Mouse (Mus musculus) kidney, adult 8-10 months (tissue): ENCODE data around the gene 9230112D13Rik.

Experiments
- DNase-seq, 2 experiments: peaks; one replicate each; pipeline ENCODE4 v3.0.0; 2022

The 9230112D13Rik gene

DNA sequence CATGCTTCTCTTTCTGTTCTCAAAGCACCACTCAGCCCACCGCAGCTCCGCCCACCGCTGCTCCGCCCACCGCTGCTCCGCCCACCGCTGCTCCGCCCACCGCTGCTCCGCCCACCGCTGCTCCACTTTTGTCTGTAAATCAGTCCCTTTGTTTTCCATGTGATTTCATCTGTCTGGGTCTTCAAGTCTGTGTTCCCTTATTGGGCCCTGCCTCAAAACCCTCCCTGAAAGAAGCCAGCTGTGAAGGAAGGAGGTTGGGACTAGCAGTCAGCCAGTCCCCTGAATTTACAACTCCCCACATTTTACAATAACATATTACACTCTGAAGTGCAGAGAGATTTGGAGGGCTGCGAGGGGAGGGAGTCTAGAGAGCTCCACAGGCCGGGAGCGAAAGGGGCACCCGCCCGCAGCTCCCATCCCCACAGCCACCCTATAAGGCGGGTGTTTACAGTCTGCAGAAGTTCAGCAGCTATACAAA is 18.1 kb upstream of the 9230112D13Rik start:
- peak in 1 of 2 experiments; percentile 31 for DNase-seq

DNA sequence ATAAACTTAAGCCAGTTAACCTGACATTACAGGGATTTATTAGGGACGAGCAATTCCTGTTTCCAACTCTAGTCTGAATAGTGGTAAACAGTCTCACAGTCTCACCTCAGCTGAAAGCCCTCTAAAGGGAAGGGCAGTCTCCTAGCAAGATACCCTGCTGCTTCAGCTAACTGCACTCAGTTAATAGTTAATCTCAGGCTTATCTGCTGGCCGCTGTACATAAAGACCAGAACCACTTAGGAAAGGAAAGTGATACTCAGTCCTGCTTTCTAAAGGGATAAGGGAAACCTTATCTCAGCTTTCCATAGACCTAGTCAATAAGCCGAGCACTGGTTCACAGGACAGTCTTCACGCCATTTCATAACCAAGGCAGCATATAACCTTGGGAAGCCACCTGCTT is 13.3 kb upstream of the 9230112D13Rik start:
- no peak for DNase-seq

DNA sequence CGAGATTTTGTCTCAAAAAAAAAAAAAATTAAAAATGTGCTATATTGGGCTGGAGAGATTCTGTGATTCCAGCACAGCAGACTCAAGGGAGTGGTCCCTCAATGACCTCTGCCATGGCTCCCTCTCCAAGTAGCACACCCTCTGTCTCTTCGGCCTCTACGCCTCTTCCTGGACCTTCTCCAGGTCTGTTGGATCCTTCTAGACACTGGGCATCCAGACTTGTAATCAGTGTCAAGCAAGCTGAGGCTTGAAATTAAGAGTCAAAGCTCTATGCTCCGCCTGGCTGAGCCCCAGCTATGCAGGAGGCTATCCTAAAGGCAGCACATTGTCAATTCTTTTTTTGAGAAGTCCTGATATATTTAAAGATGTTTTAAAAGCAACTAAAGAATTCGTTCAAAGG is 10.9 kb upstream of the 9230112D13Rik start:
- DNase-seq: no peak

DNA sequence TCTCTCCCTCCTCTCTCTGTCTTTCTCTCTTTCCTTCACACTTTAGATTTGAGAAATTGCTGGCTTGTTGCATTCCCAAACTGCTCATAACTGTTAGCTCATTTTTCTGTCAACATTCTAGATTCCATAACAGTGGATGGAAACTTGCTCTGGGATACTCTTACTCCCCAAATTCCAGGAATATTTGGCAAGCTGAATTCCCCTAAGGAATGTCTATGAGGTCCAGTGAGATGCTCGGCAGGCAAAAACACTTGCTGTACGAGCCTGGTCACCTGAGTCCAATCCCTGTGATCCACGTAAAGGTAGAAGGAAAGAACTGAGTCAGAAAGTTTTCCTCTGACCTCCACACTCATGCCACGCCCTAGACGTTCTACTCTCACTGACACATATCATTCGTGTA is 9.9 kb upstream of the 9230112D13Rik start:
- no peak for DNase-seq

DNA sequence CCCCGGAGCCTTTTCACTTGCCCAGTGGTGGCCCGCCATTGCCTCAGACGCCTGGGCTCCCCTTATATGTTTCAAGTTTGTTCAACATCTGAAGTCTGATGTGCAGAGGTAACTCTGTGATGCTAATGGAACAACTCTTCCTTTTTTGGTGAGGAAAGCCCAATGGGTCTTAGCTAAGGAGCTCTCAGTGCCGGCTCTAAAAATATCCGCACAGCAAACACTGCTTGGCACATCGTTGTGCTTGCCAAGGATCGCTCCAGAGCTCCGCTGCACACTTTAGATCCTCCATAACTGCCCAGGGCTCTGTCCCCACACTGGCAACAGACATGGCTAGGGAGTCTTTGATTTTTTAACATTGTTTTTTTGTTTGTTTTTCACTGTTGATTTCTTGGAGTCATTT is 6.2 kb upstream of the 9230112D13Rik start:
- DNase-seq: no peak

DNA sequence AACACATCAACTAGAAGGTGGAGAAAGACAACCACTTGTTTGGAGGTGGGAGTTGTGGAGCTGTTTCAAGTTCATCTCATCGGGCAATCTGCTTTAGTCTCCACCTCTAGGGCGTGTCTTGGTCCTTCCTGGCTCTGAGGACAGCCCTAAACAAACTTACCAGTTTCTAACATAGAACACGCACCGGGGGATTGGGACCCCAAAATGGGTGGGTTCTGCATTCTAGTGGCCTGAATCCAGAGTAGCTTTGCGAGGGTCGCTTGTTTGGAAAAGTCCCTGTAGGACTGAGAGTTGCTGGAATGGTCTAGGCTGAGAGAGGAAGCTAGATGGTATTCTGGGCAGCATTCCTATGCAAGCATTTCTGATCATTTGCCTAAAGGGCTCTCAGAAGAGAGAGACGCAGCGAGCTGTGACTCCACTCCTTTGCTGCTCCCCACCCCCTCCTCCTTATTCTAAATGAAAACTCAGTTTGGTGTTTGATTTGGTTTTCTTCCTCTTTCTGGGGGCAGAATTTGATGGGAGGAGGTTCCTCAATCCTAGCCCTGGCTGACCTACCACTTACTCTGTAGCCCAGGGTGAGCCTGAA is 4.5 kb downstream of the 9230112D13Rik start:
- no peak for DNase-seq

DNA sequence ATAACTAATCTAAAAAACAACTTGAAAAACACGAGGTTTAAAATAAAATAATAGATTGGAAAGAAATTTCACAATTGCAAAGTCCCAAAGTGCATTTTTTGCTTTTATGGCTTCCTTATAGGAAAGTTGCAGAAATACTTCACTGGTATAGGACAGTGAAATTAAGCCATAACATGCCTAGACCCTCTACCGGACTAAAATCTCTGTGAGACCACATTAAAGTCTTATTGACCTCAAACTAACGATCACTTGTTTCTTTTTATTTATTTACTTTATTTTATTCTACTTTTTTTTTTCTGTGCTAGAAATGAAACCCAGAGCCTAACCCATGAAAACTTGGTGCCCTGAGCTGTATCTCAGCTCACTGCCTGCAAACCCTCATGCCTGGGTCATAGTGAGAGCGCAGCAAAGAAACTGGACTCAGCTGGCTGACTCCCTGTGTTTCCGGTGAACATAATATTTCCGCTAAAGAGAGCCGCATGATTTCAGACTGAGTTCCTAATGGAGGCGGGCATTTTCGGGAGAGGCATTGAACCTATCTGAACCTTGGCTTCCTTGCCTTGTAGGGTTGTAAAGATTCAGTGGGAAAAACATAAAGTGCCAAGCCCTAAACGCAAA is 5.5 kb downstream of the 9230112D13Rik start:
- no peak for DNase-seq

DNA sequence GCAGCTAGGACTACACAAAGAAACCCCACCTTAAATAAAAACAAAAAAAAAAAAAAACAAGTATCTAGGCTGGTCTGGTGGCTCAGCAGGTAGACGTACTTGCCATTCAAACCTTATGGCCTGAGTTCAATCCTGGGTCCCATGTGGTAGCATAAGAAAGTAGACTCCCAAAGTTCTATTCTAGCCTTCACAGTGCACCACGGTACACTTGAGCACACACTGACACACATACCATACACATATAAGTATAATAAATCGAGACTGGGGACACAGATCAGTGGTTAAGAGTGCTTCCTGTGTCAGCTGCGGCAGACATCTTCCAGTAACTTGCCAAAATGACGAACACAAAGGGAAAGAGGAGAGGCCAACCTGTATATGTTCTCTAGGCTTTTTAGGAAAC is 6.7 kb downstream of the 9230112D13Rik start:
- no peak for DNase-seq

DNA sequence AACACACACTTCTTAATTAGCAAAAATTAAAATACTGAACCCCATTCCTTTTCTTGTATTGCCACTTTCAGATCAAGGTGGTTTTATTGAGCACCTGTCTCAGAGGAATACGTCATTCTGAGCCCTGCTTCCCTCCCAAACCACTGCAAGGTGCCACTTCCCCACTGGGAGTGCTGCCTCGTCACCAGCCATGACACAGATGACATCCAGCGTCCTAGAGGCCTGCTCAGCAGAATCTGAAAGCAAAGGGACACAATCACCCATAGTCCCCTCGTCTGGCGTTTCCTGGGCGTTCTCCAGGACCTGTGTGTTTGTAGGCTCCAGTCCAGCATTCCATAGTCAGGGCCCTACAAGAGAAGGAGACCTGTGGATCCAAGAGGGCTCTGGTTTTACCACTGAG is 8.5 kb downstream of the 9230112D13Rik start:
- peak in 1 of 2 experiments; percentile 38 for DNase-seq

DNA sequence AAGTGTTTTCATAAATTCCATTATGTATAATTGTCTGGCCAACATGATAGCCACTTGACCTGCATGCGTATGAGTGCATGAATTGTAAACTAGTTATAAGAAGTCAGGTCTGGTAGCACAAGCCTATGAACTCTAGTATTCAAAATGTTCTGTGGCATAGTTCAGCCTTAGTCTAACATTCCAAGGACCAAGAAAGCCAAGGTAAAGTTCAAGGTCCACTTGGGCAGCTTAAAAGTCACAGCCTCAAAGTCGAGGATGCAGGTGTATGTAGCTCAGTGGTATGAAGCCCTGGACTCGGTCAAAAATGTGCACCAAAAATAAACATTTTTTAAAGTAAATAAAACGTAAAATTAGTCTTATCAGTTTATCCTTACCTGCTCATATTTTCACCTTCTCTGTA is 10.0 kb downstream of the 9230112D13Rik start:
- DNase-seq: peak in 1 of 2 experiments; percentile 42

DNA sequence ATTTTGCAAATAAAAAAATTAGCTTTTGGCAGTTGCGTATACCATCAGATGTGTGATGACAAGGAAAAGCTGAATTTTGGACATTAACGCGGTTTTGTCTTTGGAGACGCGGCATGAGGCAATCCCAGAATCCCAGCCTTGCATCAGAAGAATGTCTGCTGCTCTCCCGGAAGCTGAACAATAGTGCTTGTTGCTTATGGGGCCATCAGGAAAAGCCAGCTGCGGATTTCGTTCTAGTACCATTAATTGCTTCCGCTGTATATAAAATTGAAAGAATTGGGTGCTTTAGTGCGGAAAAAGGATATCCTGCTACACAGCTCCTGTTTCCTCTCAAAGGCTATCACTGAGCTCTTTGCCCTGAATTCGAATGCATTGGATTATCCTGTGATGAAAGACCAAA is 10.7 kb downstream of the 9230112D13Rik start:
- no peak for DNase-seq

DNA sequence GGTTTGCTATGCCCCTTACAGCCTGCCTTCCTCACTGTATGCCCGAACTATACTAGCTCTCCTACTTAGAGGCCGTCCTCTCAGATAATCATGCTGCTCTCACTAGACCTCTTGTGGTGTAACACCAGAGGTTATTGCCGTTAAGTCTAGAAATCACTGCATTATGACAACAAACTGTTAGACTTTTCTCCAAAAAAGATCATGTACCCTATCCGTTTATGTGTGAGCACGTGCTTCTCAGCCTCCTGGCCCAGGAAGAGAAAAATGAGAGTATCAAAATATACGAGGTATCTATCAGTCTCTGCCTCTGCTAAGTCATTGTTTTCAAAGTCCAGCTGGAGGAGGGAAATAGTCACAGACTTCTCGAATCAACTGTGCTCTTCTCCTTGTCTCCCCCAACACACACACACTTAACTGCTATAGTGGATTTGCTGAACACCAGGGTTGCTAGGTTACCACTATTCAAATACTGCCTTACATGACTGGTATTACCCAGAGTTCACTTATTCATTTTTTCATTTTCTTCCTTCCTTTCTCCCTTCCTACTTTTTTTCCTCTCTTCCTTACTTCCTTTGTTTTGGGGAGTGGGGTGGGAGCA is 13.7 kb downstream of the 9230112D13Rik start:
- no peak for DNase-seq

DNA sequence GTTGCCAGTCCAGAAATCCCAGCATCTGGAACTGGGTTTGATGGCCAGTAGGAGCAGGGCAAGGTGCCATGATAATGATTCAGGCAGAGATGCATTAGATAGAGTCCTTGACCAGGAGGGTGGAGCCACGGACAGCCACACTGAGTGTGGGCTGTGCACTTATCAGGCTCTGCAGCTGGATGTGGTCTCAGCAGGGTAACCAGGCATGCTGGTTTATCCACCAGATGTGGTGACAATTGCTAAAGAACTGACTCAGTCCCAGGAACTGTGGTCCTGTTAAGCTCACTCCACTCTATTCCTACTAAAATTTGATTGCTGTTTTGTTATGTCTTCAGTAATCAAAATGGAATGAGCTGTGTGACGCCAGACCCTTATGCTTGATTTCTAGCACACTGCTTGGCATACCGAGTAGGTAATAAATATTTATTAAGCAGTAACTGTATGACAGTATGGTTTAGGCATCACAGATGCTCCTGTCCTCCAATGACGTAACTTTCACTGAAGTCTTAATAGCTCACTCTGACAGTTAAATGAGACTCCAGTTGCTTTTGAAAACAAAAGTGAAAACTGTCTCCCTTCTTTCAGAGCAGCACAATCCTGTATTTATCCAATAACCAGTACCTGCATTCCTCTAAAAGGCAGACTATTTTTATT is 14.3 kb downstream of the 9230112D13Rik start:
- no peak for DNase-seq

DNA sequence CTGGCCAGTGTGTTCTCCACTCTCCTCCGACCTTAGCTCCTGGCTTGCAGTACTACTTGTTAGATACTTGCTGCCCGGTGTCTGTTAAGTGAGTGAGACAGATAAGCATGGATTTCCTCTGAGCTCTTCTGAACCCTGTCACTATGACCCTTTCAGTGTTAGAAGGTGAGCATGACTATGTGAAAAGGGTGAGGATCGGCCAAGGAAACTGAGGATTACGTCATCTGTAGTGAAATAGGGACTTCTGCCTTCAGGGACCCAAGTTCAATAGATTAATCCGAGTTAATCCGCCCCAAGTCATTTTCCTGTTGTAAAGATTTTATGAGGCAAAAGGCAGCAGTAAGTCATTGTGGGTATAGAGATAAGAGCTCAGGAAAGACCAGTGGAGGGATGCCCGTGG is 17.3 kb downstream of the 9230112D13Rik start:
- no peak for DNase-seq

DNA sequence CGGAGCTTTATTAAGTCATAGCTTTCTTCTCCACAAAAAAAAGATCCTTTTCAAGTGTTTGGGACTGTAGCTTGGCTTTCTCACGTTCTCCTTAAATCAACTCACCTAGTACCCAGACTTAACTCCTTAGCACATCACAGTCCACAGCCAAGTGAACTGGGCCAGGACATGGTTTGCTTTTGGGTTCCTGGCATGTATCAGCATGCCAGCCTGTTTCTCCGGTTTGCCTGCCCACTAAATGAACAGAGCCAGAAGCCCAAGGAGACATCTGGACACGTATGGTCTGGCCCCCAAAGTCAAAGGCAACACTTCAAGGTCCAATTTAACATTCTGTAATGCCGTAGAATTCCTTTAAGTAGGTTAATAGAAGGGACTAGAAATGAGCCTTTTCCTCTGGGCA is 18.2 kb downstream of the 9230112D13Rik start:
- no peak for DNase-seq

DNA sequence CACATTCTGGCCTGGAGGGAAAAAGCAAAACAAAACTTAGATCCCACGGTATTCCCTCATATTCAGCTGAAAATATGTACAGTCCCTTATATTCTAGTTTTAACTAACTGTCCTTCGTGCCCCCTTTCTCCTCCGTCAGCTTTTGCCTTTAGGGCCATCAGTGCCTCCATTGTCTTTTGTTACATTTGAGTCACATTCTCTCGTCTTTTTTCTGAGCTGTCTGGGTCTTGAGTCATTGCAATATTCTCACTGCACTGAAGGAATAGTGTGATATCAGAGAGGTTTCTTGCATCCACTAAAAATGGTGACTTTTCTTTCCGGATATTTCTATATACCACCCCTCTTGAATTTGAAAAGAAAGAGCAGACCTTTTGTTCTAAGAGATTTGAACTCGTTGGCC is 18.8 kb downstream of the 9230112D13Rik start:
- DNase-seq: no peak

DNA sequence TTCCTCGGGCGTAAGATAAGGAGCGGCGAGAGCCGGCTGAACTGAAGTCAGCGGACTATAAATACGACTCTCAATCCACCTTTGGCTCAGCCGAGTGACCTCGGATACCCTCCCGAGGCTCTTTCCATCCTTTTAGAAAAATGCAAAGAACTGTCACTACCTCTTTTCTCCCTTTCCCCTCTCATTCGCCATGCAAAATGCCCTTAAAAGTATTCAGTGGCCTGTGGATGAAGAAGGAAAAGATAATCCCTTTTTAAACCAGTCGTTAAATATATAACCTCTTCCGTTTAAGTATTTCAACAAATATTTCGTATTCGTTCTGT is 19.3 kb downstream of the 9230112D13Rik start, which contains the start of gene Bmpr1a:
Bmpr1a (minus strand) TSS at position 17 of the 323 bp plus-strand sequence.
- no peak for DNase-seq

DNA sequence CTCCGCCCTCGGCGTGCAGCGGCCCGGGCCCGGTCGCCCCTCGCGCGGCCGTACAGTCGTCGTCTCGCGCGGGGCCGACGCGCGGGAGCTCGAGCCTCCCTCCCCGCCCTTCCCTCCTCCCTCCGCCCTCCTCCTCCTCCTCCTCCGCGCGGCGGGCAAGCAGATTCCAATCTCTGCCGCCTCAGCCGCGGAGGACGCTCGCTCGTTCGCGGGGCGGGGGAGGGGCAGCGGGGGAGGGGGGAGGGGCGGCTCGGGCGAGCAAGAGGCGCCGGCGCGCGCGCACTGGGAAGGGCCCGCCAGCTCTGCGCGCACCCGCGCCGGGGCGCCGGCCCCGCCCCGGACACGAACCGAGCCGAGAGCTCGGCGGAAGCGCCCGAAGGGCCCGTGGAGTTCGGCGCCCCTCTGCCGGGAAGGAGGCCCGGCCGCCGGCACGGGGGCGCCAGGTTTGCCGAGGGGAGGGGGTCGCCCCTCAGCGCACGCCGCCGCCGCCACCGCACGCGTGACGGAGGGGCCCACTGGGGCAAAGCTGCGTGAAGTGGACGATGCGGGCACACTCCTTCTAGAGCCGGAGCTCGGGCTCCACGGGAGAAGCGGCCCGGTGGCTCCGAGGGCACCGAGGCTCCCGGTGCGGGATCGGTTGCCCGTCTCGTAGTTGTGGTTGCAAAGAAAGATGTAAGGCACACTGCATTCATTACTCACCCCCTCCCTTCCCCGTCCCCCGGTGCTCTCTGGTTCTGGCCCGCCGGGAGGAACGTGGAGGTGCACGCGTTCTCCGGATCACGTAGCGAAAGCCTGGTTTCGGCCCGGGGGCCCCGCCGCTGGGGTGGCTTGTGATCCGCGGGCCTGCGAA is 19.9 kb downstream of the 9230112D13Rik start:
- peak; percentile 79 to 86 for DNase-seq

DNA sequence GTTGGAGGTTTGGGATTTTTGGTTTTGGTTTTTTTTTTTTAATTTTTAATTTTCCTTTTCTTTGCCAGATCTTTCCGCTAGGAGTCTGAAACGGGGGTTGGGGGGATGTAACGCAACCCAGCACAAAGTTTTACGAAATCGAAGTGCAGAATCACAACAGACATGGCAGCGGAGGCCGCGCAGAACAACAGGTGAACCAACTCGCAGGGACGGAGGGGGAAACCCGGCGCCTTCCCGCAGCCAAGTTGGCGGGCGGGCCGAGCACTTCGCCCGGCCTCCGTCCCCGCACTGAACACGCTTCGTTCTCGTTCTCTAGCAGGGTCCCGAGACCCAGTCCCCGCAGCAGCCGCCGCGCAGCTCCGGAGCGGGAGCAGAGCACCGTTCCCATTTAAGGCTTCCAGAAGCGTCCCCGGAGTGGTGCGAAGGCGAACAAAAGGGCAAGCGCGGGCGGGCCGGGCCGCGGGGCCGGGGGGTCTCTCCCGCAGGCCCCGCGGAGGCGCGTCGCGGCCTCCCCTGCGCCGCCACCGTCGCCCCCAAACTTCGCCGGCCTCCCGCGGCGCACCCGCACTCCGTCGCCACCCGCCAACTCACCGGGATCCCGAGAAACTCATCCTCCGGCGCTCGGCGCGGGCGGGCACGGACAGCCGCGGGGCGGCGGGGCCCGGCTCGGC is 20.7 kb downstream of the 9230112D13Rik start:
- peak in 1 of 2 experiments; percentile 43 for DNase-seq

DNA sequence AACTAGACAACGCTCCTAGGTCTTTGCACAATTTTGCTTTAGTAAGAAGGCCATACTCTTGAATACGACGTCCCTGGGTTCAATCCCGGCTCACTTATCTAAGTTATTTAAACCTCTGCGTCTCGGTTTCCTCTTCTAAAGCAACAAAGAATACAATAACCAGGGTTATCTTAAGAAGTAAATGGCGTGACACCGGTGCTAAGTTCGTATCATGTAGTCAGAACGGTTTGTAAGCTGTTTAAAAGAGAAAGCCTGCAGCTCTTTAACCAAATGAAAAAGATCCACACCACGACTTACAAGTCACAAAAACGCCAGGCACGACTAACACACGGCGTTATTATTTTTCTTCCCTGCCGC is 21.2 kb downstream of the 9230112D13Rik start:
- DNase-seq: peak in 1 of 2 experiments; percentile 22

DNA sequence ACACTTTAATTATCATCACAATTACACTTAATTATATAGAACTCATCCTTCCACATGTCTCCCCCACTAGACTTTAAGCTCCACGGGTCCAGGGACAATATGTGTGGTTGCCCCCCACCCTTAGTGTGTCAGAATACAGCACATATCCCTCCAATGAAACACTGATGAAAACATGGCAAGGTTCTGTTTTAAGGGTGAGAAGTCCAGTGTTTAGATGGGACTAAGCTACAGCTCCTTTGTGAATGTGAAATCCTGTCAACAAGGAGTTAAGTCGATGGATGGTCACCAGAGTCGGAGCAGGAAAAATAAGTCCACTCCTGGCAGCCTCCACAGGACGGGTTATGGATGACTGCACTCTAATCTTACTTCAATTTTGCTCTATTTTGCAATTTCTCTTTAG is 22.3 kb downstream of the 9230112D13Rik start:
- no peak for DNase-seq

DNA sequence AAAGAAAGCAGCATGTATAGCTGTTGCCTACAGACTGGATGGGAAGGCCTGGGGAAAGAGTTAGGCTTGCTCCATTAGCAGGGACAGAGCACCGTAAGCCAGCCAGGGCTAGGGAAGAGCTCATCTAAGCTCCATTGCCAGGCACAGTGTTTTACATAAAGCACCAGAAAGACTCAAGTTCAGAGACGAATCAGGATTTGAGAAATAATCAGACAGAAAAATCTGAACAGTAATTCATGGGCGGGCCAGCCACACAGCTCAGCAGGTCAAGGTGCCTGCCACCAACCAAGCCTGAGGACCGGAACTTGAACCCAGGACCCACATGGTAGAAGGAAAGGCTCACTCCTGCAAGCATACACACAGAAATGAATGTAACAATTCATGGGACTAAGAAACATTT is 22.9 kb downstream of the 9230112D13Rik start:
- no peak for DNase-seq

DNA sequence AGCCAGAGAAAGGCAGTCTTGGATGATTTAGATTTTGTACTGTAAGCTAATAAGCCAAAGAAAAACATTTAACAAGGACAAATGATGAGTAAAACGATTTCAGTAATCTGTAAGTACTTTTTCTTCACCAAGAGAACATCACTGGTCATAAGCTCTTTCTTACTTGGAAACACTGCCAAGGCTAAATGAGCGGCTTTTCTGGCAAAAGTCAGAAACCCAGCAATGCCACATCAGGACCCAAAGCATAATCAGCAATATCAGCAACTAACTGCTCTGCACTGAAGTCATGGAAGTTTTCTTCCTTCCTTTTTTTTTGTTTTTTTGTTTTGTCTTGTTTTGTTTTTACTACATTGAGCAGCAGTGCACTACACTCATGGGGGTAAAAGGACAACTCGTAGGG is 25.3 kb downstream of the 9230112D13Rik start:
- DNase-seq: no peak
